Mouse (Mus musculus) urinary bladder, postnatal 14 days (tissue): ENCODE data around the gene Arl3.

Experiments
- DNase-seq: peaks from one replicate; pipeline ENCODE4 v3.0.0; 2021; ENCODE audit warnings: low spot score

Gene Arl3

DNA sequence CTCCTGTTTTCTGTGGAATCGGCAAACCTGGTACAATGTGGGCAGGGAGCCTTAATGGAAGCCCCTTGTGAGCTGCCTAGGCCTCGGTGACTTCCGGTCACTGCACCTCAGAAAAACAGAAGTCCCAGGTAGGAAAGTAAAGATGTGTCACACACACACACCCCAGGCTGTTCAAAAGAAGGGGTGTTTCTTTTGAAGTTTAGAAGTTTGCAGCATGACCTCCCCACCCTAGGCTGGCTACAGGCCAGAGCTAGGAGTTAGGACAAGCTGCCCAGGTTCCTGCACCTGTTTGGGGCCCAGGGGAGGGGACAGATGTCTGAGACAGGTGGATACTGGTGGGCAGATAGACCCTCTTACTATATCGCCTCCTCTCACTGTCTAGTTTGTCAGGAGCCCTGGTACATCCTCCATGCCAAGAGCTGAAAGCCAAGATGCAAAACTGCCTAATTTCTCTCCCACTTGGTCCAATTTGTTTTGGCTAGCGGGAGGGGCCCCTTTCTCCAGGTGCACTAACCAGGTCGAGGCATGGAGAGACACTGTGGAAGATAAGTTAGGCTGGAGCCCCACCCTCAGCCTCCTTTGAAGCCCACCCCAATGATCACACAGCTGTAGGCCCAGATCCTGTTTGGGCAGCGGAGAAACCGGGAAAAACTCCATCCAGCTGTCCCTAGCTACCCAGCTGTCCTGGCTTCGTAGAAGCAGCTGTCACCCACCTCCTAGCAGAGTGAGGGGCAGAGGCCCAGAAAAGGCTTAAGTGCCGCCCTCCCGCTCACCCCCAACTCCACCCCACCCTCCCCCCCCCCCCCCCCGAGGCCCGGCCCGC is 55.3 kb downstream of the Arl3 start:
- no peak for DNase-seq

DNA sequence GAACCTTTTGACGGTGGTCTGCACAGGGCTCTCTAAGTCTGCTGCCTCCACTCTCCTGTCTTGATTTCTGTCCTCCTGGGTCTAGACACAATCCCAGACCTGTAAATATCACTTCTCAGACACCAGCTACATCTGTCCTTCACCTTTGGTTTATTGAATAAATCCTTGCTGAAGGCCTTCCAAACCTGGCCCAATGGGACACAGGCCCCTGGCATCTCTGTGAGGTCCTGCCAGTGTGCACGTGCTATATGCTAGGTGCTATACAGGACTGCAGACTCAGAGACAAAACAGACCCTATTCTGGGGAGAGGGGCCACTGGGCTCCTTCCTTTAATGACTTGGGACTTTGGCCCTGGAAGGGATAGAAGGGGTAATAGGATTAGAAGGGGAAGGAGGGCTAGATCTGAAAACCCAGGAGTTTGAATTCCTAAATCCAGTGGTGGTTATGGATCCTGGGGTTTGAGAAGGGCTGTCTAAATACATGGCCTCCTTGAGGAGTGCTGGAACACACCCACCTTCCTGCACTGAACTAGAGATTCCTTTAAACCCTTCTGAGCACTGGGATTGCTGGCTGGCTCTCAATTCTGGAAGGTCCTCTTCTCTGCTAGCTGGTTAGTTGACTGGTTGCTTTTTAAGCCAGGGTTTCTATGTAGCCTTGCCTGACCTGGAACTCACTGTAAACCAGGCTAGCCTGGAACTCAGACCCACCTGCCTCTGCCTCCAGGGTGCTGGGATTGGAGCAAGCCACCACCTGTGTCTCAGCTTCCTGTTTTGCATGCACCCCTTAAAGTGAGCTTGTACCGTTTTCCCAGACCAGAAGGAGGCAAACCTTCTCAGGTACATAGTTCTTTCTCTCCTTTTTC is 56.1 kb downstream of the Arl3 start:
- DNase-seq, result no peak

DNA sequence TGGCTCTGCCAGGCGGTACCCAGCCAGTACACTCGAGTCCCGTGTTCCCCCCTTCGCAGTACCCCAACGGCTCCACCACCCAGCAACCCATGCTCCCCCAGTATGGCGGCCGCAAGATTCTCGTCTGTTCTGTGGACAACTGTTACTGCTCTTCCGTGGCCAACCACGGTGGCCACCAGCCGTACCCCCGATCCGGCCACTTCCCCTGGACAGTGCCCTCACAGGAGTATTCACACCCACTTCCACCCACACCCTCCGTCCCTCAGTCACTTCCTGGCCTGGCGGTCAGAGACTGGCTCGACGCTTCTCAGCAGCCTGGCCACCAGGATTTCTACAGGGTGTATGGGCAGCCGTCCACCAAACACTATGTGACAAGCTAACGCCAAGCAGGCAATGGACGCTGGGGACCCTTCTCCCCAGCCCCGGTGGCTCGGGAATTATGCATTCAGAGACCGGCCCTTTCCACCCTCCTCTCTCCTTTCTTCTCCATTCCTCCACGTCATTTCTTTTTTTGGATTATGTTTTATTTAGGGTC is 57.6 kb downstream of the Arl3 start:
- no peak for DNase-seq

DNA sequence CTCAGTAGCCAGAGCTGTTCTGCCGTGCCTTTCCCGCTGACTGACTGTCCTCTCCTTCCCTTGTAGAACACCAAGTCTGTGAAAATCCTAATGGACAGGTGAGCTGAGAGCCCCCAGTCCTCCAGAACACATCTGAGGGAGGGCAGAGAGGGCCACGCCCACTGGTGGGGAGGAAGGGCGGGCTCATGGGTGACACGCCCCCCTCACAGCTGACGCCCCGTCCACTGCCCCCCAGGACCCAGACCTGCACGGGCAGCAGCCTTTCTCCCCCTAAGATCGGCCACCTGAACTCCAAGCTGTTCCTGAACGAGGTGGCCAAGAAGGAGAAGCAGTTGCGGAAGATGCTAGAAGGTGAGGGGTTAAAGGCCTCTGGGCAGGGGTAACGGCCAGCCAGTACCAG is 58.6 kb downstream of the Arl3 start:
- no peak for DNase-seq

DNA sequence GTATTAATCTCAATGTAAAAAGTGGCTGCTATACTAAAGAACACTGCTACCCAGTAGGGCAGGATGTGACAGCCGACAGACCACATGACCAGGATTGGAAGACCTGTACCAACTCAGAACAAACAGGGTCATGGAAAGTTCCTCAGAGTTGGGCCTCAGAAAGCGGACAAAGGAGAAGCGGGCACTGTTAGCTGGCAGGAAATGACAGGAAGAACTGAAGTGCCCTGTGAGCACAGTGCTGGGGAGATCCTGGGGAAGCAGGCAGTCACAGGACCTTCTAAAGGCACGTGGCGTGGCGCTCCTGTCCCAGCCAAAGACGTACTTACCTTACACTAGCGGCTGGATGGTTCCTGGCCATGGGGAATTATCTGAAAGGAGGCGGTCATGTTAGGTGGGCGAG is 61.7 kb downstream of the Arl3 start:
- no peak for DNase-seq

DNA sequence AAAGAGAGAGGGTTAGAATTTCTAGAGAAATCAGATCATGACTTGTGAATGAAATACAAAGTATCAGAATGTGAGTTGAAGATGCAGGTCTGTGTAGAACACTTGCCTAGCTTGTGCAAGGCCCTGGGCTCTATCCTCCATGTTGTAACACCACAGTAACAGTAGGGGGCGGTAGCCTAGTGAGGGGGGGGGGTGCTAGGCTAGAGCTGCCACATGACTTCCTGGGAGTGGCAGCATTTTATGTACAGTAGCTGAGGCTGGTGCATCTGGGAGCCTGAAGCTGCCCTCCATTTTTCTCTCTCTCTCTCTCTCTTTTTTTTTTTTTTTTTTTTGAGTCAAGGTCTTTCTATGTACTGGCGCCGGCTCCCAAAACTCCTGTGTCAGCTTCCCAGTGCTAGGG is 62.2 kb downstream of the Arl3 start:
- no peak for DNase-seq

DNA sequence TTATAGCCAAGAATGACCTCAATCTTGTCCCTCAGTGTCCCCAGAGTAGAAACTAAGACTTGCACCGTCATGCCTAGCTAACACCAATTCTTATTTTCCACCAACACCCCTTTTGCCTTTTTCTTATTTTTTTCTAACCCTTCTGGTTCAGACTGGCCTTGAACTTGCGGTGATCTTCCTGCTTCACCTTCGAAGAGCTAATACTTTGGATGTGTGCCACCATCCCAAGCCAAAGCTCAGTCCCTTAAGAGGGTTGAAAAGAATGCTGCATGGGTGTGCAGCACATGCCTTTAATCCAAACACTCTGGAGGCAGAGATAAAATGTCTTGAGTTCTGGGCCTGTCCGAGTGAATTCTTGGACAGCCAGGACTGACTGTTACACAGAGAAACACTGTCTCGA is 62.6 kb downstream of the Arl3 start:
- DNase-seq, result no peak

DNA sequence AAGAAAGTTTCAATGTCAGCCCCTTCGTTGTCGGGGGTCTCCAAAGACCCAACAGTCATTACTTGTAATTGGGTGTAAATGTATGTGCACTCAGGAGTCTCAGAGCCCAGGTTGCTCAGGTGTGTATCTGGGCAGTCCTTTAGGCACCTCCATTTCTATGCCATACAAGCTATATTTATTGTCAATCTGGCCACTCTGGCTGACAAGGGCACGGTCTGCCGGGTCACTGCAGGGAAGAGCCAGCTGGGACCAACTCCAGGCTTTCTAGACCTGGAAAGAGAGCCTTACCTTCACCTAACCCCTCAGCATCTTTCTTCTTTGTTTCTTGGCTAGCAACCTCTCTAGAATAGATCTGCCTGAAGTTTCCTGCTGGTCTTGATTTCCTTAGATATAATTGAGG is 63.3 kb downstream of the Arl3 start:
- no peak for DNase-seq

DNA sequence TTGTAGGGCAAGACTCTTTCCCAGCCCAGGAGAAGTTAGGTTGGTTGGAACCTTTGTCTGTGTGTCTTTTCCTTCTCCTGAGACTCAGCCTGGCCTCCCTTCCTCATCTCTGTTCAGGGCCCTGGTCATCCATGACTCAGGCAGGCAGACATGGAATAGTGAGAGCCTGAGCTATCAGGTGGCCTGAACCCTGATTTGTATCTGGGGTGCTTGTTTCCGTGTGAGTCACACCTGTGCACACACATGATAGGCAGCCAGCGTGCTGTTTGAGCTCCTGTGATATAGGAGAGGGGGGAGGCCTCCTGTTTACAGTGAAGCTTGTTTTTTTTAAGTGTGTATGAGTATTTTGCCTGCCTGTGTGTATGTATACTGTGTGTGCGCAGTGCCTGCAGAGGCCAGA is 63.8 kb downstream of the Arl3 start:
- peak; percentile 60 for DNase-seq

DNA sequence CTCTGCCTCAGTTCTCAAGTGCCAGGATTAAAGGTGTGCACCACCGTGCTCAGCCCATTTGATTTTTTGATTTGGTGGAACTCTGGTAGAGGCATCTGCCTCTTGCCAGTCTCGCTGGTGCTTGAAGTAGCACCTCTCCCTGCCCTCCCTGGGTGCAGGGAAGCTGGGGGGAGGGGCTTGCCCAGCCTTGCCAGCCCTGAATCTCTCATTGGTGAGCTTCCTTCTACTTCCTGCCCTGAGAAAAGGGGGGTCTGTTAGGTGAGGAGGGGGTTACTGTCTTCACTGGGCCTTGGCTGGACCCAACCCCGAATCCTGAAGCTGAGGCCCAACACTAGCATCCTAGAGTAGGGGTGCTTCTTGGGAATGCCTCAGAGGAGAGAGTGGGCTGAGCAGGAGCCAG is 64.3 kb downstream of the Arl3 start:
- DNase-seq, result no peak

DNA sequence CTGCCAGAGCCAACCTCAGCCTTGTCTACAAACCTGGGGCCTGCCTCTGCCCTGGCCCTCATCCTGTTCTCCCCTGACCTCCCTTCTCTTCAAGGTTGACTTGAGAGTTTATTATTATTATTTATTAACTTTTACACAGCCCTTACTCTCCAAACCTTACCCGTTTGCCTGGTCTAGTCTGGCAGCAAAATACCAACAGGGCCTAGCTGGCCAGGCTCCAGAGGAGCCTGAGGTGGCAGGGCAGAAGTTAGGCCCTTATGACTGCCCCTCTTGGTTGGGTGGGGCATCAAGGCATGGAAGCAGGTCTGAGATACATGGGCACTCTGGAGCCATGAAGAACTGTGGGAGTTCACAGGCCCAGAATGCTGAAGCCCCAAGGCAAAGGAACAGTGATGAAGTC is 65.2 kb downstream of the Arl3 start:
- no peak for DNase-seq

DNA sequence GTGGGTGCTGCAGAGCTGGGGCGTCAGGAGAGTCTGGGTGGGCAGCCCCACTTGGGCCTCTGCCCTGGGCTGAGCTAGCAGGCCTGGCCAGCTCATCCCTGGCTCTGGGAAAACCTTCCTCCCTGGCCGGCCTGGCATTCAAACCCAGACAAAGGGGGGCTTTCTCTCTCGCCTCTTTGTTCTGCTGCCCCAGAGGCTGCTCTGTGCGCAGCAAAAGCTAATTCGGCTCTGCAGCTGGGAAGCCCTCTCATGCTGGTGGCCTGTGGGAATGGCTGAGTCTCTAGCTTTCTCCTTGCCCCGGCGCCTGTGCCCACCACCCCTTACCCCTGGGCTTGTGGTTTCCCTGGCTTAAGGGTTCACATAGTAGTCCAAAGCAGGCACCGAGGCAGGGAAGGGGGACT is 65.8 kb downstream of the Arl3 start:
- no peak for DNase-seq

DNA sequence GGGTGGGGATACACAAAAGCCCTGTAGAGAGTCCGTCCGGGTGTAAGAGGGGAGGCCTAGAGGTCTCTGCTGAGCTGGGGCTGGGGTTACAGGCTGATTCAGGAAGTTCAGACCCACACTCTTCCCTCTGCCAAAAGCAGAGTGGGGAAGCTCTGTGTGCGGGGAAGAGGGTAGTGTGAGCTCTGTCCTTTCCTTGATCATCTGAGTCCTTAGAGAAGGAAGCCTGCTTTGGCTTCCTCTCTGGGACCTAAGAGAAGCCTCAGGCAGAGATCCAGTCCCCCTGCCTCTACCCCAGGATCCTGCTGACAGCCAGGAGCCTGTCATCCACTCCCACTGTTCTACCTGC is 66.7 kb downstream of the Arl3 start:
- DNase-seq, result no peak

DNA sequence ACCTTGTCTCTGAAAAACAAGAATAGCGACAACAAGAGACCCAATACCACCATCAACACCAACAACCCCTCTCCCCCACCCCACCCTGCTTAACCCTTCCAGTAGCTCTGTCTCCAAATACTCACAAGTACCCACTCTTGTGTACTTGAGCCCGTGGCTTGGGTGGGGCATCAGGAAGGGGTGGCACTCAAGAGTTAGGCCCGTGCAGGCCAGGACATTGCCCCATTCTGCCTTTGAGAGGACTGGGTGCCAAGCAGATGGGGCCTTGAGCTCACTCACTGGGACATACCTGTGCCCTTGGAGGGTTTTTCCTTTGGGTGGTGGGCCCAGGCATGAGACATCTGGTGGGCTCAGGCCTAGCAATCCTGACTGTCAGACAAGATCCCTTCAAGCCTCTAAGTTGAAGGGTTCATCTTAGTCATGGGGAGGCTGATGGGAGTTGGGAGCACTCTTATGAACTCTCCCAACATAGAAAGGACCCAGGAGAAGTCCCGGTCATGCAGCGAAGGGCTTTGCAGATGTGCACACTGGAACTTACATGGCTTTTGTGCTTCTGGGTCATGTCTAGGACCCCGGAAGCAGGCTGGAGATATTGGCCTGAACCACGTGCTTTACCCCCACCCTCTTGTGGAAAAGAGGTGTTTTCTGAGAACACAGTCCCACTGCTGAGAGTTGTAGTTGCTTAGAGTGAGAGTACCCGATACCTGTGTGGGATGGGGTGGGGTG is 67.2 kb downstream of the Arl3 start:
- DNase-seq, result no peak

DNA sequence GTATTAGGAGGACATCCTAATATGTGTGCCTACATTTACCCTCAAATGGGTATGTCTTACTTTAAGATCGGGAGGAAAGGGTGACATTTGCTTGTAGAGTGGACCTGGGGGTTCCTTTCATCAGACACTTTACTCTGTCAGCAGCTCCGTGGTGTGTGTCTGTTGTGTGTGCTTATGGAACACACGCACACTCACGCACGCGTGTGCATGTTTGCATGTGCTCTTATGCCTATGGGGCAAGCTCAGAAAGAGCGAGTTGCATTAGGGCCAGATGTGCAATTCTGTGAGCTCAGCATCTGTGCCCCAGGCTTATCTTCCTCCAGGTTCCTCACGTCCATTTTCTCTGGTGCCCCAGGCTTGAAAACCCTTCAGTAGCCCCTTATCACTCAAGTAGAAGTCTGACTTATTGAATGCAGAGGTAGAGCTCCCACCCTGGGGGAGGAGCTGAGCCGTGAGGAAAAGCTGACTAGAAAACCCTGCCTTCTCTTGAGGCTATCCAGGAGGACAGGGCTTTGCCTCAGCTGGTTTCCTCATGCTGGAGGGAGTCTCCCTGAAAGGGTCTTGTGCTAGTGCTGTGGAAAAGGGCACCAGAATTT is 68.1 kb downstream of the Arl3 start:
- DNase-seq, result no peak

DNA sequence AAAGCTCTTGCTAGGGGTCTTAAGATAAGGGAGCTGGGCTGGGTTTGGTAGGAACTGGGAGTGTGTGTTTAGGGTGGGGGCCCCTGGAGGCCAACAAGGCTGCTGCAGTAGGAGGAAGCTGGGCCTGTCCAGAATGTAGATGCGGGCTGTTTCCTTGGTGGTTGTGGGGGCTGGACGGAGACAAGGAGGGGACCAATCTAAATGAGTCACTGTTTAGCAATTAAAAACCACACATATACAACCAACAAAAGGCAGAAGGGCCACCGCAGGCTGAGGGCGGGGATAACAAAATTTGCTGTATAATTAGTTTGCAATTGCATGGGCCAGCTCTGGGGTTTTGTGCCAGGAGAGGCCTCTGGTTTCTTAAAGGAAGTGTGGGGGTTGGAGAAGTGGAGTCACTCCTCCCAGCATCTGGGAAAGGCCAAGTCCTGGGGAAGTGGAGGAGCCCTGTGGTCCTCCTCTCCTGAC is 68.9 kb downstream of the Arl3 start:
- peak; percentile 69 for DNase-seq

DNA sequence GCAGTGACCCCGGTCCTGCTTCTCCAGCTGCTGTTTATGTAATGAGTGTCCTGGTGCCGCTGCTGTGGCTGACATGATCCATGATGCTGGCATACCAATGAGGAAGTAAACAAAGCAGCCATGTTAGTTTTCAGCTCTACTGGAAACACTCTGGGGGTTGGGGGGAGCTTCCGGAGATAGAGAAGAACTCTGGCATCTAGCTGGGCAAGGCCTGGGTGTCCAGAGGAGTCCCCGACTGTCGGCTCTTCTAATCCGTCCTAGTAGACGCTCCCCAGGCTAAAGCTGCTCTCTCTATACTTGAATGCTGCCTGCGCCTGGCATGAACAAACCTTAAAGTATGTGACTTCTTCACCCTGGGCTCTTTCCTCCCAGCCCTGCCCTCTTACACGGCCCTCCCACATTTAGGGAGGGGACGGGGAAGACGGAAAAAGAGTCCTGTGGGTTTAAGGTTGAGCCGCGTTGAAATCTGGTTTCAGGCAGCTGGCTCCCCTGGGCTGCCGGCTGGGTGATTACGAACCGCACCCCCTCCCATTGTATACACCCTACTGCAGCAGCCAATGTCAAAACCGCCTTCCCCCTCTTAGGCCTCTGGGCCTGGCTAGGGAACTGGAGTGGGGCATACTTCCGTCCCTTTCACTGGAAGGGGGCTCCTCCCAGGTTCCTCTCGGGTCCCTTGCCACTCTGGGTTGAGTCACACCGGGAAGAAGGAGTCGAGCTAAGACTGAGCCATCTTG is 69.5 kb downstream of the Arl3 start:
- DNase-seq, result peak; percentile 87

DNA sequence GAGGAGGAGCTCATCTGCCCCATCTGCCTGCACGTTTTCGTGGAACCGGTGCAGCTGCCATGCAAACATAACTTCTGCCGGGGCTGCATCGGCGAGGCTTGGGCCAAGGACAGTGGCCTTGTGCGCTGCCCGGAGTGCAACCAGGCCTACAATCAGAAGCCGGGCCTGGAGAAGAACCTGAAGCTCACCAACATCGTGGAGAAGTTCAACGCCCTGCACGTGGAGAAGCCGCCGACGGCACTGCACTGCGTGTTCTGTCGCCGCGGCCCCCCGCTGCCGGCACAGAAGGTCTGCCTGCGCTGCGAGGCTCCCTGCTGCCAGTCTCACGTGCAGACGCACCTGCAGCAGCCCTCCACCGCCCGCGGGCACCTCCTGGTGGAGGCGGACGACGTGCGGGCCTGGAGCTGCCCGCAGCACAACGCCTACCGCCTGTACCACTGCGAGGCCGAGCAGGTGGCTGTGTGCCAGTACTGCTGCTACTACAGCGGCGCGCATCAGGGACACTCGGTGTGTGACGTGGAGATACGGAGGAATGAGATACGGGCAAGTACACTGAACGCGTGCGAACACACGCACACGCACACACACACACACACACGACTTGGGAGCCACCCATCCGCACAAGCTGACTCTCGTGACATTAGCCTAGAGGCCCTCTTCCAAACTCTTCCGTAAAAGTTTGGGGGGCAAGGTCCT is 70.4 kb downstream of the Arl3 start:
- DNase-seq, result peak; percentile 86

DNA sequence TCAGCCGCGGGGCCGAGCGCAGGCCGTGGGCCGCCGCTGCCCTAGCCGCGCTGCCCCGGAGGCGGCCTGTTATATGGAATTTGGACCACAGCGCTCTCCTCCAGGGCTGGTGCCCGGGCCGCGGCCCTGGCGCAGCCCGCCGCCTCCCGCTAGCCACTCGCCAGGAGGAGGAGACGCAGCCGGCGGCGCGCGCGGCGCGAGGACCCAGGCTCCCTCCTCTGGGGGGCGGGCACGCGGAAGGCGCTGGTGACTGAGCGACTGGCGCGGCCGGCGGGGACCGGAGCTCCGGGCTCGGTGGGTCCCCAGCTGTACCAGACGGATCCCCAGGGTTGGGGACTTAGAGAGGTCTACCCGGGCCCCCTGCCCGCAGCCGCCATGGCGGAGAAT is 70.9 kb downstream of the Arl3 start:
- DNase-seq, result peak; percentile 81

DNA sequence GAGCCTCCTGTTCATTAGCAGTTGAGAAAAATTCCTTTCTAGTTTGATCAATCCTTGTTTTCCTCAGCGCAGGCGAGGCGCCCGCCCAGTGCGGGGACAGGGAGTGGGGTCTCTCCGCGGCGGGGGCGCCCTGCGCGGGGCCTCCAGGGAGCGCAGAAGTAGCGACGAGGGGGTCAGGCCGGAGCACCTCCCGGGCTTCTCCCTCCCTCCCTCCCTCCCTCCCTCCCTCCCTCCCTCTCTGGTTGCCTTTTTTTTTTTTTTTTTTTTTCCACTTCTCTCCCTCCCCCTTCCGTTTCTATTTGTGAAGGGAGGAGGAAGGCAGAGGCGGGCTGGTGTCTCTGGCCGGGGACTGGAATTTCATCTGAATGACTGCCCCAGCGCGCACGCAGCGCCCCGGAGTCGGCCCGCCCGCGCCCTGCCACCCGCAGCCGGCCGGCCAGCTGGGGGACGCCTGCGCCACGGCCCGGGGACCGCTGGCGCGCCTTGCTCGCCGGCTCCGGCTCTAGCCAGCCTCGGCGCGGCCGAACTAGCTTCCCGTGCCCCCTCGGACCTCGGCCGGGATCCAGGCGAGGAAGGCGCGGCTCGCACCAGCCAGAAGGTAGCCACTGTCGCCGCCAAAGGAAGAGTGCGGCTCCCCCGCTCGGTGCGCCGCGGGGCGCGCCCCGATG is 71.5 kb downstream of the Arl3 start, which contains the start of gene Trim8:
Gene Trim8, plus strand, starts transcription at position 302 of the 668 bp plus-strand sequence.
- DNase-seq, result peak; percentile 78
